Mouse (Mus musculus) embryonic facial prominence, embryonic 12.5 days (tissue): ENCODE results near the gene Kdm7a. TPM values are rescaled to one million over a fixed set of nuclear protein-coding genes. Genes with fewer than 3 reads are reported as not detected.

ENCODE experiments used
- ATAC-seq: fragments of 200-750 bp; cut with Nextera tagmentation; 2 replicates; pipeline ENCODE4 v1.8.0; 2017; ENCODE audit not compliant: insufficient number of reproducible peaks, insufficient read depth, low FRiP score, low TSS enrichment
- H3K27ac ChIP-seq: fragments of 300-500 bp; sonication (generic); 2 replicates; pipeline ENCODE4 v1.5.1; 2016; ENCODE audit warnings: mild to moderate bottlenecking
- H3K27me3 ChIP-seq: fragments of 300-500 bp; sonication (generic); 2 replicates; pipeline ENCODE4 v1.6.1; 2016; ENCODE audit warnings: mild to moderate bottlenecking, moderate library complexity
- H3K36me3 ChIP-seq: fragments of 300-500 bp; sonication (generic); 2 replicates; pipeline ENCODE4 v1.6.1; 2016; ENCODE audit warnings: mild to moderate bottlenecking
- H3K4me1 ChIP-seq: fragments of 300-500 bp; sonication (generic); 2 replicates; pipeline ENCODE4 v1.6.1; 2016
- H3K4me2 ChIP-seq: fragments of 300-500 bp; sonication (generic); replicated peaks from 2 replicates; pipeline ENCODE4 v1.6.1; 2016; ENCODE audit warnings: mild to moderate bottlenecking, moderate library complexity
- H3K4me3 ChIP-seq: fragments of 300-500 bp; sonication (generic); 2 replicates; pipeline ENCODE4 v1.5.1; 2016; ENCODE audit warnings: mild to moderate bottlenecking
- H3K9ac ChIP-seq: fragments of 300-500 bp; sonication (generic); 2 replicates; pipeline ENCODE4 v1.6.1; 2016; ENCODE audit warnings: mild to moderate bottlenecking, moderate library complexity
- H3K9me3 ChIP-seq: fragments of 300-500 bp; sonication (generic); 2 replicates; pipeline ENCODE4 v1.6.1; 2016; ENCODE audit warnings: mild to moderate bottlenecking, moderate library complexity
- WGBS: fragments of 180-500 bp; shearing (Covaris S2); methylation state at CpG from one replicate; pipeline ENCODE4 v1.1.7; 2016; 5-methylcytosine and 5-hydroxymethylcytosine counted together
- polyA plus RNA-seq: library from polyadenylated mRNA; unstranded; fragments of >200 nt; fragmentation: Nextera tagmentation; extraction: Ambion mirVana; gene quantifications from 2 replicates; pipeline ENCODE4 v1.2.1, GENCODE M21; 2016

Gene Kdm7a
- polyA plus RNA-seq, 1 experiment from 2014 or later = 8.9 TPM

- Histone ChIP-seq H3K9me3 (peaks cover 8% of the 10 kb centered on the region), H3K9ac (no peak overlapping the region), H3K36me3 (no peaks in the 10 kb centered on the region), H3K4me3 (no peak overlapping the region), H3K4me1 (no peaks in the 10 kb centered on the region), H3K4me2 (no peak overlapping the region), H3K27me3 (peaks cover 48% of the 10 kb centered on the region), H3K27ac (no peak overlapping the region)
- no peak for ATAC-seq
- 59% methylated on average over 3 of the region's 3 CpGs for WGBS
These were observed 85.9 kb downstream of the Kdm7a start for GRCm38 (mm10) chr6:39120685-39121084.

- Histone ChIP-seq H3K4me2 (peak overlapping the region; percentile 61), H3K9ac (peak overlapping the region; percentile 64), H3K4me1 (no peaks in the 10 kb centered on the region), H3K36me3 (no peaks in the 10 kb centered on the region), H3K4me3 (peak overlapping the region; percentile 77), H3K27me3 (peaks cover 60% of the 10 kb centered on the region), H3K9me3 (peaks cover 8% of the 10 kb centered on the region), H3K27ac (no peak overlapping the region)
- WGBS = 11% methylated on average over 49 of the region's 49 CpGs
- peak; percentile 35; the same call in 1 of the 2 replicates for ATAC-seq
These were observed 88.1 kb downstream of the Kdm7a start for GRCm38 (mm10) chr6:39118456-39118881.

- no peaks in the 10 kb centered on the region for H3K4me1 ChIP-seq
- H3K4me2 ChIP-seq = peak within 1 kb of the TSS; percentile 61
- H3K27ac ChIP-seq = no peak within 1 kb of the TSS
- peak within 1 kb of the TSS; percentile 64 for H3K9ac ChIP-seq
- no peaks in the 10 kb centered on the region for H3K36me3 ChIP-seq
- peaks cover 8% of the 10 kb centered on the region for H3K9me3 ChIP-seq
- WGBS = 2% methylated on average over 98 of the region's 101 CpGs
- H3K4me3 ChIP-seq = peak within 1 kb of the TSS; percentile 77
- H3K27me3 ChIP-seq = peaks cover 60% of the 10 kb centered on the region
- ATAC-seq = peak; percentile 47; the same call in 1 of the 2 replicates
These were observed 88.8 kb downstream of the Kdm7a start, which contains the start of gene Parp12 for GRCm38 (mm10) chr6:39117584-39118455. Gene Parp12 (minus strand): TSS chr6:39118349.

GRCm38 (mm10) chr6:39115438-39115837, 91.2 kb downstream of the Kdm7a start:
- ATAC-seq = no peak
- H3K4me3 ChIP-seq = no peak overlapping the region
- H3K4me1 ChIP-seq = no peaks in the 10 kb centered on the region
- H3K9me3 ChIP-seq = peaks cover 8% of the 10 kb centered on the region
- 76% methylated on average over 1 of the region's 1 CpGs for WGBS
- H3K27ac ChIP-seq = no peak overlapping the region
- H3K9ac ChIP-seq = no peak overlapping the region
- H3K27me3 ChIP-seq = peaks cover 57% of the 10 kb centered on the region
- H3K4me2 ChIP-seq = no peak overlapping the region
- no peaks in the 10 kb centered on the region for H3K36me3 ChIP-seq

- Histone ChIP-seq H3K4me1 (no peaks in the 10 kb centered on the region), H3K27me3 (peaks cover 37% of the 10 kb centered on the region), H3K27ac (no peak overlapping the region), H3K4me2 (no peak overlapping the region), H3K9me3 (no peaks in the 10 kb centered on the region), H3K36me3 (no peaks in the 10 kb centered on the region), H3K9ac (no peak overlapping the region), H3K4me3 (no peak overlapping the region)
- WGBS = 83% methylated on average over 3 of the region's 3 CpGs
- ATAC-seq = no peak
These were observed 93.4 kb downstream of the Kdm7a start for GRCm38 (mm10) chr6:39113141-39113540.

GRCm38 (mm10) chr6:39112701-39113100, 93.9 kb downstream of the Kdm7a start:
- H3K4me2 ChIP-seq = no peak overlapping the region
- H3K27ac ChIP-seq = no peak overlapping the region
- H3K4me3 ChIP-seq = no peak overlapping the region
- WGBS = 92% methylated on average over 3 of the region's 3 CpGs
- no peaks in the 10 kb centered on the region for H3K36me3 ChIP-seq
- no peak overlapping the region for H3K9ac ChIP-seq
- H3K27me3 ChIP-seq = peaks cover 32% of the 10 kb centered on the region
- no peaks in the 10 kb centered on the region for H3K9me3 ChIP-seq
- H3K4me1 ChIP-seq = no peaks in the 10 kb centered on the region
- no peak for ATAC-seq

GRCm38 (mm10) chr6:39106812-39107211, 99.8 kb downstream of the Kdm7a start:
- ATAC-seq = no peak
- H3K4me1 ChIP-seq = no peaks in the 10 kb centered on the region
- H3K9ac ChIP-seq = no peak overlapping the region
- H3K4me3 ChIP-seq = no peak overlapping the region
- no peak overlapping the region for H3K4me2 ChIP-seq
- no peaks in the 10 kb centered on the region for H3K27me3 ChIP-seq
- H3K36me3 ChIP-seq = no peaks in the 10 kb centered on the region
- WGBS = 62% methylated on average over 2 of the region's 2 CpGs
- H3K9me3 ChIP-seq = no peaks in the 10 kb centered on the region
- no peak overlapping the region for H3K27ac ChIP-seq

GRCm38 (mm10) chr6:39104631-39105030, 102.0 kb downstream of the Kdm7a start:
- Histone ChIP-seq H3K27ac (no peak overlapping the region), H3K36me3 (no peaks in the 10 kb centered on the region), H3K9me3 (no peaks in the 10 kb centered on the region), H3K4me1 (no peaks in the 10 kb centered on the region), H3K9ac (no peak overlapping the region), H3K4me3 (no peak overlapping the region), H3K4me2 (no peak overlapping the region), H3K27me3 (no peaks in the 10 kb centered on the region)
- whole genome bisulfite sequencing = 71% methylated on average over 4 of the region's 4 CpGs
- no peak for ATAC-seq

Other genes starting within 250 kb of the Kdm7a start
- gene Parp12, start 88.4 kb downstream of the Kdm7a start, polyA plus RNA-seq = 5.3 and 6.0 TPM in 2 replicates
- 50.5 and 58.7 TPM in 2 replicates for gene Slc37a3, start 170.9 kb upstream of the Kdm7a start, polyA plus RNA-seq
- 0.61 and 1.00 TPM in 2 replicates for gene Rab19, start 174.4 kb upstream of the Kdm7a start, polyA plus RNA-seq
- gene Mkrn1, start 213.7 kb upstream of the Kdm7a start, polyA plus RNA-seq = 56.4 and 59.0 TPM in 2 replicates